ENCODE assay signal across 9 mouse cellular contexts in the genomic region with DNA sequence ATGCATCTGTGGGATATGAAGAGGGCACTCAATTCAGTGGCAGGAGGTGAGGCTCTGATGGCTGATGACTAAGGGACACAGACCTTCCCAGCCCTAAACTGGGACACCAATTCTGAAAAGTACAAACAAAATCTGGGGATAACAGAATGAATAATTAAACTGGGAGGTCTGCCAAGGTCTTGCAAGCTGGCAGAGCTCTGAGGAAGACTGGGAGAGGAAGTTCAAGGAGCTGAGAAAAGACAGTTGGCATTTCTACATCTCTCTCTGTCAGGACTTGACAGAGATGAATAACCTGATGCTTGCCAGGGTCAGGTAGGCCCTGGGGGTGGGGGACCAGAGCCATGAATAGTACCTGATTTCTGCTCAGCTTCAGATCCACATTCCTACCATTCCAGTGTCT. TPM values are rescaled to one million over a fixed set of nuclear protein-coding genes. Genes with fewer than 3 reads are reported as not detected.
DNase-seq lines count a peak whose midpoint lies in the region; ATAC-seq and TF ChIP-seq lines count a peak whose summit lies in the region.
"Had no signal": no experiment of that assay in that cellular context is flagged by ENCODE, and none has a peak within 500 bp of the region (broad histone marks: within the 10 kb centered on the region; RNA-seq: fewer than 3 reads in every experiment).

No protein-coding gene starts in this region.

- peak; percentile 13 for DNase-seq in forebrain, postnatal 0 days
- DNase-seq in forebrain, embryonic 11.5 days (ENCODE audit: low spot score) = no peak
- peak; percentile 26 to 33 for DNase-seq in layer of hippocampus, adult 2 months (ENCODE audit: low spot score in 2 of 2)
- no peak for DNase-seq in layer of hippocampus, adult 9-10 months (ENCODE audit: low spot score)
- DNase-seq in ZHBTc4 (ENCODE audit: low read depth, low spot score) = peak; percentile 43
- no peak for DNase-seq in hindbrain, embryonic 14.5 days (ENCODE audit: low spot score)
- DNase-seq: right cerebral cortex, postnatal 14 days had no signal

- H3K4me2 ChIP-seq in forebrain, postnatal 0 days (ENCODE audit: low read depth) = no peak overlapping the region
- no peak overlapping the region for H3K4me2 ChIP-seq in forebrain, embryonic 11.5 days (ENCODE audit: low read depth, low read length, severe bottlenecking)
- no peak overlapping the region for H3K4me2 ChIP-seq in heart, embryonic 15.5 days
- H3K4me2 ChIP-seq in hindbrain, embryonic 14.5 days (replicated peaks) = no peak overlapping the region

- H3K36me3 ChIP-seq in forebrain, postnatal 0 days (ENCODE audit: insufficient read depth) = no peaks in the 10 kb centered on the region
- no peaks in the 10 kb centered on the region for H3K36me3 ChIP-seq in forebrain, embryonic 11.5 days (ENCODE audit: control insufficient read depth, insufficient read depth, low read length)
- H3K36me3 ChIP-seq in heart, embryonic 15.5 days = no peaks in the 10 kb centered on the region
- H3K36me3 ChIP-seq in hindbrain, embryonic 14.5 days (replicated peaks; ENCODE audit: control insufficient read depth, insufficient read depth) = no peaks in the 10 kb centered on the region

- no peak overlapping the region for H3K27ac ChIP-seq in forebrain, postnatal 0 days (ENCODE audit: low read depth, low read length)
- H3K27ac ChIP-seq in forebrain, embryonic 11.5 days (ENCODE audit: low read depth, low read length) = no peak overlapping the region
- H3K27ac ChIP-seq in layer of hippocampus, adult 2 months = peak overlapping the region; percentile 80
- peak overlapping the region; percentile 70 for H3K27ac ChIP-seq in heart, embryonic 15.5 days
- no peak overlapping the region for H3K27ac ChIP-seq in hindbrain, embryonic 14.5 days

- H3K9ac ChIP-seq in forebrain, postnatal 0 days = no peak overlapping the region
- H3K9ac ChIP-seq in forebrain, embryonic 11.5 days (ENCODE audit: low read length) = no peak overlapping the region
- no peak overlapping the region for H3K9ac ChIP-seq in heart, embryonic 15.5 days
- H3K9ac ChIP-seq in hindbrain, embryonic 14.5 days = no peak overlapping the region

- peaks cover 7% of the 10 kb centered on the region; the same call in 1 of the 2 replicates for H3K4me1 ChIP-seq in forebrain, postnatal 0 days (ENCODE audit: insufficient read depth)
- peaks cover 16% of the 10 kb centered on the region for H3K4me1 ChIP-seq in forebrain, embryonic 11.5 days (replicated peaks; ENCODE audit: control insufficient read depth, insufficient read depth, low read length)
- peaks cover 45% of the 10 kb centered on the region for H3K4me1 ChIP-seq in heart, embryonic 15.5 days (replicated peaks)
- peaks cover 17% of the 10 kb centered on the region for H3K4me1 ChIP-seq in hindbrain, embryonic 14.5 days (replicated peaks; ENCODE audit: control insufficient read depth, insufficient read depth, low read length)

- H3K27me3 ChIP-seq in forebrain, postnatal 0 days (ENCODE audit: insufficient read depth, low read length) = no peaks in the 10 kb centered on the region
- H3K27me3 ChIP-seq in forebrain, embryonic 11.5 days (ENCODE audit: control insufficient read depth, insufficient read depth, low read length) = no peaks in the 10 kb centered on the region
- H3K27me3 ChIP-seq in heart, embryonic 15.5 days = no peaks in the 10 kb centered on the region
- H3K27me3 ChIP-seq in hindbrain, embryonic 14.5 days (ENCODE audit: control insufficient read depth, insufficient read depth, low read length) = no peaks in the 10 kb centered on the region

- H3K4me3 ChIP-seq in forebrain, postnatal 0 days (ENCODE audit: low read depth, low read length) = no peak overlapping the region
- no peak overlapping the region for H3K4me3 ChIP-seq in forebrain, embryonic 11.5 days (ENCODE audit: low read depth, low read length)
- no peak overlapping the region for H3K4me3 ChIP-seq in layer of hippocampus, adult 2 months
- H3K4me3 ChIP-seq in heart, embryonic 15.5 days = no peak overlapping the region
- no peak overlapping the region for H3K4me3 ChIP-seq in hindbrain, embryonic 14.5 days (replicated peaks; ENCODE audit: low read length)

- no peak for TF ChIP-seq CTCF in forebrain, postnatal 0 days (IDR thresholded peaks at IDR 0.05; ENCODE audit: low read depth)
- TF ChIP-seq CTCF in layer of hippocampus, adult 2 months (conservative IDR thresholded peaks at IDR 0.05) = no peak

- no peak for ATAC-seq in forebrain, postnatal 0 days
- no peak for ATAC-seq in forebrain, embryonic 11.5 days (replicated peaks; ENCODE audit: low FRiP score)
- ATAC-seq in heart, embryonic 15.5 days (replicated peaks; ENCODE audit: insufficient number of reproducible peaks, insufficient read depth, low FRiP score, low read depth) = no peak
- no peak for ATAC-seq in inflammation-experienced regulatory T-cells, adult 6 months
- ATAC-seq in hindbrain, embryonic 14.5 days (ENCODE audit: low FRiP score) = no peak

- no peaks in the 10 kb centered on the region for H3K9me3 ChIP-seq in forebrain, postnatal 0 days (ENCODE audit: low read length)
- no peaks in the 10 kb centered on the region for H3K9me3 ChIP-seq in forebrain, embryonic 11.5 days (ENCODE audit: control insufficient read depth, low read length)
- no peaks in the 10 kb centered on the region for H3K9me3 ChIP-seq in heart, embryonic 15.5 days (replicated peaks)
- H3K9me3 ChIP-seq in hindbrain, embryonic 14.5 days (ENCODE audit: control insufficient read depth, low read length) = no peaks in the 10 kb centered on the region

RNA-seq across cellular contexts. Expression of a gene that starts 8.2 kb away (rescaled TPM):
- 31.4 and 45.5 TPM in 2 replicates for total RNA-seq in forebrain, postnatal 0 days (2014; rRNA removed)
- 90.9 and 107 TPM in 2 replicates for polyA plus RNA-seq in forebrain, postnatal 0 days (2015; fragmentation: Nextera tagmentation; extraction: Ambion mirVana)
- 16.1 and 17.4 TPM in 2 replicates for polyA plus RNA-seq in forebrain, embryonic 11.5 days (2014; fragmentation: Nextera tagmentation; extraction: Ambion mirVana)
- 100 to 1,000 TPM; 136 to 139 TPM for total RNA-seq in layer of hippocampus, adult 2 months (2021)
- 28.6 and 29.7 TPM in 2 replicates for polyA plus RNA-seq in heart, embryonic 15.5 days (2015; fragmentation: Nextera tagmentation; extraction: Ambion mirVana)
- 1 to 10 TPM; 1.1 to 1.4 (median 1.1) TPM for polyA plus RNA-seq in inflammation-experienced regulatory T-cells, adult 6 months (2017; shearing (Covaris generic))
- 37.8 and 39.5 TPM in 2 replicates for polyA plus RNA-seq in hindbrain, embryonic 14.5 days (2014; fragmentation: Nextera tagmentation; extraction: Ambion mirVana)

RNA-seq across cellular contexts. Expression of a gene that starts 45.9 kb away (rescaled TPM):
- total RNA-seq in forebrain, postnatal 0 days (2014; rRNA removed) = 7.3 and 7.6 TPM in 2 replicates
- polyA plus RNA-seq in forebrain, postnatal 0 days (2015; fragmentation: Nextera tagmentation; extraction: Ambion mirVana) = 3.3 and 4.1 TPM in 2 replicates
- polyA plus RNA-seq in forebrain, embryonic 11.5 days (2014; fragmentation: Nextera tagmentation; extraction: Ambion mirVana) = 14.9 and 19.8 TPM in 2 replicates
- total RNA-seq in layer of hippocampus, adult 2 months (2021) = 1 to 10 TPM; 6.4 to 6.9 TPM
- 5.7 and 7.6 TPM in 2 replicates for polyA plus RNA-seq in heart, embryonic 15.5 days (2015; fragmentation: Nextera tagmentation; extraction: Ambion mirVana)
- 1 to 10 TPM; 2.9 to 6.3 (median 4.7) TPM for polyA plus RNA-seq in inflammation-experienced regulatory T-cells, adult 6 months (2017; shearing (Covaris generic))
- 3.7 and 5.2 TPM in 2 replicates for polyA plus RNA-seq in hindbrain, embryonic 14.5 days (2014; fragmentation: Nextera tagmentation; extraction: Ambion mirVana)

Comparison
In these comparisons a context has a peak if more than half of its experiments do, and no peak if none do; other contexts are left out.
1. DNase-seq: peak in forebrain, postnatal 0 days (single experiment), layer of hippocampus, adult 2 months (2 of 2) and ZHBTc4 (single experiment); none in forebrain, embryonic 11.5 days (single experiment), layer of hippocampus, adult 9-10 months (single experiment) and hindbrain, embryonic 14.5 days (single experiment).
2. H3K27ac ChIP-seq: peak in layer of hippocampus, adult 2 months (single experiment) and heart, embryonic 15.5 days (single experiment); none in forebrain, postnatal 0 days (single experiment), forebrain, embryonic 11.5 days (single experiment) and hindbrain, embryonic 14.5 days (single experiment).